Mouse (Mus musculus) forebrain, postnatal 0 days (tissue): ENCODE measurements at regions not wholly inside any gene's neighbourhood (a gene's known extent, or its start where the extent isn't known, plus 50 kb on each side); places are given as distances from the start of the nearest gene placed in this dataset.

Source experiments
- ATAC-seq: fragments of 200-750 bp; cut with Nextera tagmentation; 2 replicates; pipeline ENCODE4 v1.8.0; 2017; ENCODE audit warnings: mild to moderate bottlenecking, moderate library complexity
- DNase-seq: peaks from one replicate; pipeline ENCODE4 v3.0.0-alpha.2; 2015
- H3K27ac ChIP-seq: fragments of 300-500 bp; sonication (generic); 2 replicates; pipeline ENCODE4 v1.5.1; 2014; ENCODE audit warnings: low read depth, mild to moderate bottlenecking, antibody characterized with exemption, low read length, moderate library complexity, mixed read lengths
- H3K27me3 ChIP-seq: fragments of 300-500 bp; sonication (generic); 2 replicates; pipeline ENCODE4 v1.6.1; 2014; ENCODE audit warnings: mild to moderate bottlenecking, low read length, mixed read lengths; ENCODE audit not compliant: insufficient read depth
- H3K36me3 ChIP-seq: fragments of 300-500 bp; sonication (generic); 2 replicates; pipeline ENCODE4 v1.6.1; 2014; ENCODE audit warnings: mild to moderate bottlenecking, moderate library complexity; ENCODE audit not compliant: insufficient read depth
- H3K4me1 ChIP-seq: fragments of 300-500 bp; sonication (generic); 2 replicates; pipeline ENCODE4 v1.6.1; 2014; ENCODE audit warnings: antibody characterized with exemption; ENCODE audit not compliant: insufficient read depth
- H3K4me2 ChIP-seq: fragments of 300-500 bp; sonication (generic); 2 replicates; pipeline ENCODE4 v1.6.1; 2014; ENCODE audit warnings: low read depth, mild to moderate bottlenecking, moderate library complexity
- H3K4me3 ChIP-seq: fragments of 300-500 bp; sonication (generic); 2 replicates; pipeline ENCODE4 v1.5.1; 2014; ENCODE audit warnings: low read depth, low read length, mixed read lengths
- H3K9ac ChIP-seq: fragments of 300-500 bp; sonication (generic); 2 replicates; pipeline ENCODE4 v1.6.1; 2014; ENCODE audit warnings: mild to moderate bottlenecking
- H3K9me3 ChIP-seq: fragments of 300-500 bp; sonication (generic); 2 replicates; pipeline ENCODE4 v1.6.1; 2016; ENCODE audit warnings: low read length
- CTCF ChIP-seq: sonication (generic); IDR thresholded peaks from 2 replicates; pipeline ENCODE4 v1.5.1; 2016; ENCODE audit warnings: antibody characterized with exemption, control low read depth, low read depth
- WGBS: fragments of 180-500 bp; shearing (Covaris S2); extraction: QIAGEN DNeasy Blood & Tissue Kit; methylation state at CpG from one replicate; pipeline ENCODE4 v1.1.7; 2014; 5-methylcytosine and 5-hydroxymethylcytosine counted together

- Histone ChIP-seq H3K27me3 (no peaks in the 10 kb centered on the region), H3K9me3 (no peaks in the 10 kb centered on the region), H3K4me3 (no peak overlapping the region), H3K9ac (no peak overlapping the region), H3K36me3 (no peaks in the 10 kb centered on the region), H3K4me2 (no peak overlapping the region), H3K4me1 (no peaks in the 10 kb centered on the region; the same call in 1 of the 2 replicates), H3K27ac (no peak overlapping the region)
- no peak for ATAC-seq
- no peak for TF ChIP-seq CTCF
- no peak for DNase-seq
- WGBS = 71% methylated on average over 1 of the region's 1 CpGs
These were observed 287.0 kb upstream of the Clec14a start for GRCm38 (mm10) chr12:58556060-58556459.

DNA sequence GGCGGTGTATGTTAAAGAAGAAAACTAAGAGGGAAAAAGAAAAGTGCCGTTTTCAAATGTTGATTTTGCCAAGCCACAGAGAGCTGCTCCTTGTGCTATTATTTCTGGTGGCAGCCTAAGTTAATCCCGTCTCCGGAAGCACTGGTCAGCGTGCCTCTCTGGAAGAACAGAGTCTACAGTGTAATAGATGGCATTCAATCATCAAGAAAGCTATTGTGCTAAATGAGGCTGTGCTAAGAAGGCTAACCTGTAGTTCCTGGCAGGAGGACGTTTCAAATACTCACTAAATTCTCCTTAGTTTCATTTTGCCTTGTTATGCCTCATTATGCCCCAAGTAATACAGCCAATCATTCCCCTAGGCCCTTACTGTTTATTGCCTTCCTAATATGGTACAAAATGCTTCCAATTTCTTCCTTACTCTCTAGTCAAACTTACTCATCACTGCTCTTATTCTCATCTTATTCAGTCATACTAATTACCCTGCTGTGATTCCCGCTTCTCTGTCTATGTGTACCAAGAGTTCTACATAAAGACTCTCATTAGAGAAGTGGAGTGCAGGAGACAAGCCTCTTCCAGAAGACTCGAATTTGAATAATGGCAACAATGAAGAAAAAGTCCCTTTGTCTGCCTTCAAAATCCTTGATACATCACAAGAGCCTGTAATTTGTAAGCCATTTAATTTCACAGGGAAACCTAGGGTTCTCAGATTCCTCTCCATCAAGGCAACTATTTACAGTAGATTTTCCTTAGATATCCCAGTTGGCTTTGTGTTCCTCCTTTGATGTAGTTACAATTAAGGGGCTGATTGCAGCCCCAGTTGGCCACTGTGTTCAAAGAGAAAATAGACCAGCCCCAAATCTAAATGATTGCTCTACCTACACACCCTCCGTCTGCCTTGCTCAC lies 282.0 kb upstream of the Clec14a start:
- no peaks in the 10 kb centered on the region for H3K36me3 ChIP-seq
- H3K4me1 ChIP-seq = no peaks in the 10 kb centered on the region; the same call in 1 of the 2 replicates
- H3K27ac ChIP-seq = no peak overlapping the region
- TF ChIP-seq CTCF = no peak
- no peaks in the 10 kb centered on the region for H3K9me3 ChIP-seq
- no peak overlapping the region for H3K4me2 ChIP-seq
- 11% methylated on average over 9 of the region's 9 CpGs for WGBS
- no peak overlapping the region for H3K9ac ChIP-seq
- no peaks in the 10 kb centered on the region for H3K27me3 ChIP-seq
- peak; percentile 66 for ATAC-seq
- DNase-seq = peak; percentile 13
- no peak overlapping the region for H3K4me3 ChIP-seq

- H3K4me1 ChIP-seq = no peaks in the 10 kb centered on the region
- H3K36me3 ChIP-seq = no peaks in the 10 kb centered on the region
- 26% methylated on average over 4 of the region's 4 CpGs for WGBS
- H3K4me3 ChIP-seq = no peak overlapping the region
- peak; percentile 60 for DNase-seq
- H3K9me3 ChIP-seq = no peaks in the 10 kb centered on the region
- no peaks in the 10 kb centered on the region for H3K27me3 ChIP-seq
- H3K9ac ChIP-seq = no peak overlapping the region
- TF ChIP-seq CTCF = no peak
- peak; percentile 65 for ATAC-seq
- H3K4me2 ChIP-seq = no peak overlapping the region
- H3K27ac ChIP-seq = no peak overlapping the region
These were observed 276.9 kb upstream of the Clec14a start for GRCm38 (mm10) chr12:58545832-58546538.

- H3K27me3 ChIP-seq = no peaks in the 10 kb centered on the region
- no peak overlapping the region for H3K9ac ChIP-seq
- no peaks in the 10 kb centered on the region for H3K36me3 ChIP-seq
- TF ChIP-seq CTCF = no peak
- no peak overlapping the region for H3K4me3 ChIP-seq
- no peaks in the 10 kb centered on the region for H3K9me3 ChIP-seq
- DNase-seq = no peak
- 77% methylated on average over 4 of the region's 4 CpGs for WGBS
- H3K4me1 ChIP-seq = no peaks in the 10 kb centered on the region
- no peak overlapping the region for H3K4me2 ChIP-seq
- no peak overlapping the region for H3K27ac ChIP-seq
- no peak for ATAC-seq
These were observed 275.8 kb upstream of the Clec14a start for GRCm38 (mm10) chr12:58544862-58545261.

- no peak for TF ChIP-seq CTCF
- Histone ChIP-seq H3K9me3 (no peaks in the 10 kb centered on the region), H3K4me2 (no peak overlapping the region), H3K4me1 (no peaks in the 10 kb centered on the region), H3K27me3 (no peaks in the 10 kb centered on the region), H3K9ac (no peak overlapping the region), H3K27ac (no peak overlapping the region), H3K36me3 (no peaks in the 10 kb centered on the region), H3K4me3 (no peak overlapping the region)
- DNase-seq (no peak), ATAC-seq (no peak)
- 61% methylated on average over 5 of the region's 5 CpGs for WGBS
These were observed 269.2 kb upstream of the Clec14a start for GRCm38 (mm10) chr12:58538305-58538719.

GRCm38 (mm10) chr12:58537833-58538232 lies 268.7 kb upstream of the Clec14a start:
- Histone ChIP-seq H3K4me1 (no peaks in the 10 kb centered on the region), H3K4me3 (no peak overlapping the region), H3K27me3 (no peaks in the 10 kb centered on the region), H3K9ac (no peak overlapping the region), H3K27ac (no peak overlapping the region), H3K4me2 (no peak overlapping the region), H3K9me3 (no peaks in the 10 kb centered on the region), H3K36me3 (no peaks in the 10 kb centered on the region)
- no peak for DNase-seq
- no peak for TF ChIP-seq CTCF
- ATAC-seq = no peak
- 64% methylated on average over 6 of the region's 8 CpGs for WGBS
